Mouse (Mus musculus) thymus, postnatal 10 days (tissue): ENCODE data around the gene Vmn2r104.

ENCODE experiments used
- DNase-seq, 2 experiments: peaks; one replicate each; pipeline ENCODE4 v3.0.0; 2021; ENCODE audit warnings: low spot score in 2 of 2

The Vmn2r104 gene

DNA sequence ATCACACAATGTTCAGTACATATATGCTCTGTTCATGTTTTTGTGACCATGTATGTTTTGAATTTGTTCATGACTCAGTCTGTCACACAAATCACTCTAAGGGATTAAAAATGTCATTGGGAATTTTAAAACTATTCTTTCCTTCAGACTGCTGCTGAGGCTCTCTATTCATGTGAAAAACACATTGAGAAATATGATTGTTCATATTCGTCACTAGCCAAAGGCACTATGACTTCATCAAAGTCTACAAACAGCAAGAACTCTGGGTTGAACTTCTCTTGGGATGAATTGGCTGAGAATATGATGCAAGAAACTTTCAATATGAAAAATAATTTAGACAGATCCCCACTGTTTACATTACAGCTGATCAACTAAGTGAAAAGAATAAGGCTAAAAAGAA is at the start of gene Vmn2r104:
Gene Vmn2r104, minus strand, starts transcription at position 101 of the 400 bp plus-strand sequence.
- no peak for DNase-seq

DNA sequence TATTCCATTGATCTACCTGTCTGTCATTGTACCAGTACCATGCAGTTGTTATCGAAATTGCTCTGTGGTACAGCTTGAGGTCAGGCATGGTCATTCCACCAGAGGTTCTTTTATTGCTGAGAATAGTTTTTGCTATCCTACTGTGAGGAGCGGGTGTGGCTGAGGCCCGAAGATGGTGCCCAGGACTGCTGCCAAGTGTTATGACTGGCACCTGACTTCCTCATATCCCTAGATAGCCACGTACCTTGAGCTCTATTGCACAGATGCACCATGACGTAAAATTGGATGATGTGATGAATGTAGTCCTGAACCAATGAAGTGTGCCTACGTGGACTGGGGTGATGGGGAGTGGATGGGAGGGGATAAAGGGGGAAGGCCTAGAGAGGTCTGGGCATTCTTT is 26.0 kb upstream of the Vmn2r104 start:
- DNase-seq, result no peak

- no peak for DNase-seq
Measured at GRCm38 (mm10) chr17:20071656-20072396, 23.7 kb upstream of the Vmn2r104 start.
